Mouse (Mus musculus): ENCODE results near the gene Mars.

Gene Mars

DNA sequence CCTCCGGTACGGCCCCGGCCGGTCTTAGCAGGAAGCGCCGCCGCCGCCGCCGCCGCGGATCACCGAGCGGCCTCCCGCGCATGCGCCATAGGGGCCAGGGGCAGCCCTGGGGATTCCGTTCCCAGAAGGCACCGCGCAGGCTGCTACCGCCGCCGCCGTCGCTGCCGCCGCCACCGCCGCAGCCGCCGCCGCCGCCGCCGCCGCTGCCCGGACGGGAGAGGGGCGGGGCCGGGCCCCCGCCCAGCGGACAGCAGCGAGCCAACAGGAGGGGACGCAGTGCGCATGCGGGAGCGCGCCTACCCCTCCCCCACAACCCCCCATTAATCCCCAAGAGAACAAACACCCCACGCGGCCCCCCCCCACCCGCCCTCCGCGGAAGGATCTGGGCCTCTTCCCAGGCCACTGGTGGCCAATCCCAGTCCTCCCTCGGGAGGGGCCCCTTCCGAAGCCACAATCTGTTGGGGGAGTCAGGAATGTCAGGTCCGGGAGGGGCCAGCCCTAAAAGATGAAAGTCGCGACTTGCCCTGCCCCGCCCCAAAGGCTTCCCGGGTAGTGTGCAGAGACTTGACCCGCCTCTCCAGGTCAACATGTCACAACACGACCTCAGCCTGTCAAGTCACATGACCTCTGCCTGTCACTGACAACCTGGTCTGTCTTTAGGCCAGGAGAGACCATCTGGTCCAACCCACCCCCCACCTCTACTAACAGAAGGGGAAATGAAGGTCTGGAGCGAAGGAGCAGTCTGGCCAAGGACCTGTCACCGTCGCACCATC is 22.6 kb downstream of the Mars start, which contains the start of gene Mbd6:
Mbd6 (minus strand) TSS at position 219 of the 773 bp plus-strand sequence.
- in situ Hi-C loops (cut with MboI; ENCODE audit: unreplicated experiment in 2 of 2), result no loop called here

DNA sequence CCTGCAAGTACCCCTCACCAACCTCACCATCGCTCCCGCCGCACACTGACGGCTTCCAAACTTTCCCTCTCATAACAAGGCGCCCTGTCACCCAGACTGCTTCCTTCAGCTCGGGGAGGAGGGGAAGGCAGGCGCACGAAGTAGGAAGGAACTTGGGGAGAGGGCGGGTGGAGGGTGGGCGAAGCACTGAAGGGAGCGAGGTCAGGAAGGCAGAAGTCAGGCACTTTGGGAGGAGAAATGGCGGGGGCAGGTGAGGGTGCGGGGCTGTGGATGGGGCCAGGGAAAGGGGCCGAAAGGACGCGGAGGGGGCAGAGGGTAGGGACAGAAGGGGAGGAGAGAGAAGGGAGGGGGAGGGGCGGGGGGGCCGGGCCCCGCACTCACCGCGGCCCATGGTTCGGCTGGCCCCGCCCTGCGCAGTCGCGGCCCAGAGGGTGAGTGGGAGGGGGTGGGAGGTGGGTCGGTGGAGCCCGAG is 23.2 kb downstream of the Mars start:
- in situ Hi-C loops (cut with MboI; ENCODE audit: unreplicated experiment in 2 of 2), result no loop called here

DNA sequence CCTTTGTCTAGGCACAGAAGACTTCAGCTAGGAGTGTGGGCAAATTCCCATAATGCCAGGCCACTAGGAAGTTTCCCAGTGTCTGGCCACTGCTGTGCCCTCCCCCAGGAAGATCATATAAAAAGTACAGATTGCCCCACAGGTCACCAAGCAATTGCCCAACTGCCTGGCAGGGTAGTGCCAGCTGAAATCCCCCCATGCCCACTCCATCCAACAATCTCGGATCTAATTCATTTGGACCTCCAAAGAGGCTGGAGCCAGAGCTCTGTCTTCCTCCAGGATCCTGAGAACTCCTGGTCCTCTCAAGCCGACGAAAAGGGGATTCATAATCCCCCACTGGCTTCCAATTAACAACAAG is 23.7 kb downstream of the Mars start:
- in situ Hi-C loops (cut with MboI; ENCODE audit: unreplicated experiment in 2 of 2), result no loop called here

DNA sequence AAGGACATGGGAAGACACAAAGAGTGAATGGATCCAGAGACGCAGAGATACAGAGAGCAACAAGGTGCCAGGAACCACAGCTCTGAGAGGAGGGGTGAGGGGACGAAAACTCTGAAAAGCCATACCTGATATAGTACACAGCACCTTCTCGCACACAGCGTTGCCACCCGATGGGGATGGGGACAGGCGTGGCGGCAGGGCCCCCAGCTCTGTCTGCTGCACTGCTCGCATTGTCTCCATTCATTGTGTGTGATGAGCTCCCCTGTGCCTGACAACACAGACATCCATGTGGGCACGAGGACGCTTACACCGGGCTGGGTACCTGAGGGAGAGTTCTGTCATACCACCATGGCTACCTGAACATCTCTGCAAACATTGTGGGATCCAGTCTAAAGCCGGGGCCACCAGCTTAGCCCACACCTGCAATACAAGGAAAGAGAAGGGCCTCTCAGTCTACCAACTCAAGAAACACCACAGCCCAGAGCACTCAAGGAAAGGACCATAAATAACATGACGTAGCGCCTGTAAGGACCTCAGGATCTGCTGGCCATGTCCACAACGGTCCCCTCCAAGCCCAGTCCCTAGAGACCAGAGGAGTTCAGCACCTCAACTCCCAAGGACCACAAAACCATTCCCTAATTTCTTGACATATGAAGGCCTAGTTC is 24.2 kb downstream of the Mars start:
- in situ Hi-C loops (cut with MboI; ENCODE audit: unreplicated experiment in 2 of 2), result no loop called here

DNA sequence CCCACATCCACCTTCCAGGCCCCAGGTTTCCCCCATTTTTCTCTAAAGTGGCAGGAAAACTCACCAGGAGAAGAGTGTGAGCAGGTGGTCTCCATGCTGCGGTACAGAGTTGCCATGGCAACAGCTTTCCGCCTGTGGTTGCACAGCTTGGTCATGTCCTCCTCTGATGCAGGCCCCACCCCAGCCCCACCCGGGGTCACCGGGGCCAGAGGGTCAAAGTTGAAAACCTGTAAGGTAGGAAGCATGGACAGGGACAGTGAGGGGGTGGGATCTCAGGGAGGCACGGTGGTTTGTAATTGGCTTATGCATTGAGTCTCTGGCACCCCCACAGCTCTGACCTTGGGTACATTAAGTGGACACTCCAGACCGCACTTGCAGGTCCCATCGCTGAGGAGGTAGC is 24.9 kb downstream of the Mars start:
- in situ Hi-C loops (cut with MboI; ENCODE audit: unreplicated experiment in 2 of 2), result no loop called here

DNA sequence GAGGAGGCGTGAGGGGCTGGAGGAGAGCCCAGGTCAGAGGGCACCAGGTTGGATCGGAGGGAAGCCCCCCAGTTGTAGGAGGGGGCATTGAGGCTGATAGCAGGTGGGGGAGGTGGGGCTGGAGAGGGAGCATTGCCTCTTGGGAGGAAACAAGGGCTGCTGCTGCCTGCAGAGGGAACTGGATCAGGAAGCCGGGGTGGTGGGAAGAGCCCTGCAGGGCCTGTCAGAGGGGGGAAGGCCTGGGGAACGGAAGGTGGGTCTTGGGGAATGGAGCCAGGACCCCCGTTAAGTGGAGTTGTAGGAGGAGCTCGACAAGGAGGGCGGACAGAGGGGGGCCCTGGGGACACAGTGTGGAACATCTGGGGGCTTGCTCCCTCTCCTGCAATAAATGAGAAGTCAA is 25.4 kb downstream of the Mars start:
- in situ Hi-C loops (cut with MboI; ENCODE audit: unreplicated experiment in 2 of 2), result no loop called here

DNA sequence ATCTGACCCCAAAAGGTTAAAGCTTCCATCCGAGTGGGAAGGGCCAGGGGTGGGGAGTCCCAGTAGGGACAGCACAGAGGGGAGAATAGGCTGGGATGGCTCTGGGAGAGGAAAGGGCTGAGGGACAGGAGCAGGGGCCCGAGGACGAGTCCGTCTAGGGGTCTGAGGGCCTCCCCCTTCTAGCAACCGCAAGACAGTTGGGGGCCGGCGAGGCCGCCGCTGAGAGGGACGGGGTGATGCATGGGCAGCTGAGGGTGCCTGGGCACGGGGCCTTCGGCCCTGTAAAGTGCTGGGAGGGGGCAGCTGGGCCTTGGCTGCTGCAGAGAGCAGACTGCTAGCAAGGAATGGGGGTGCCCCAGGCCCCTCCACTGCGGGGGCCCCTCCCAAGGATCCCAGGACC is 25.9 kb downstream of the Mars start:
- in situ Hi-C loops (cut with MboI; ENCODE audit: unreplicated experiment in 2 of 2), result no loop called here

DNA sequence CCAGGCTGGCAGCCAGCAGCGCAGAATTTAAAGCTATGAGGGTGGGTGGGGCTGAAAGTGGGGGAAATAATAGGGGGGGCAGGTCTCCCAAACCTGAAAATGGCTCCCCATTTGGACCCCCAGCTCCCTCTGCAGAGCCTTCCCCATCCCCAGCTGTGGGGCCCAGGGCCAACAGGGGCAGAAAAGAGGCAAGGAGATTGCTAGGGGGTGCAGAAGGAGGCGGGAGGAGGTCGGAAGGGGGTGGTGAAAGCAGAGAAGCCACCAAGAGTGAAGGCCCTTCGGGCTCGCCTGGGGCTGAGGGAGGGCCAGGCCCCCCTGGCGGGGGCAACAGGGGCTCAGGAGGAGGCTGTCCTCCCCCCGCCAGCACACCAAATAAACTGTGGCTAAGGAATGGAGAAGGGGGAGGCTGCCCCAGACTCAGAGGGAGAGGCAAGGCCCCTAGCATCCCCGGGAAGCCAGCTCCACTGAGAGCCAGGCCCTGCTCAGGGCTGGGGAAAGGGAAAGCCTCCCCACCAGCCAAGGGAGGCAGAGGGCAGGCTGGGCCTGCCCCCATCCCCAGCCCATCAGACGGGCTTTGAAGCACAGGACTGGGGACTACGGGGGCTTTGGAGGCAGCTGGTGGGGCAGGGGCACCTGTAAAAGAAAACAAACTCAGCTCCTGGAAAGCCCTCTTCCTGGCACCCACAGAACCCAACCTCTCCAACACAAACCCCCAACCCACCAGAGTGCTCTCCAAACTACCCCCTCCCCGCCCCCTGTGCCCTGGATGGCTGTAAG is 26.7 kb downstream of the Mars start:
- in situ Hi-C loops (cut with MboI; ENCODE audit: unreplicated experiment in 2 of 2), result no loop called here

DNA sequence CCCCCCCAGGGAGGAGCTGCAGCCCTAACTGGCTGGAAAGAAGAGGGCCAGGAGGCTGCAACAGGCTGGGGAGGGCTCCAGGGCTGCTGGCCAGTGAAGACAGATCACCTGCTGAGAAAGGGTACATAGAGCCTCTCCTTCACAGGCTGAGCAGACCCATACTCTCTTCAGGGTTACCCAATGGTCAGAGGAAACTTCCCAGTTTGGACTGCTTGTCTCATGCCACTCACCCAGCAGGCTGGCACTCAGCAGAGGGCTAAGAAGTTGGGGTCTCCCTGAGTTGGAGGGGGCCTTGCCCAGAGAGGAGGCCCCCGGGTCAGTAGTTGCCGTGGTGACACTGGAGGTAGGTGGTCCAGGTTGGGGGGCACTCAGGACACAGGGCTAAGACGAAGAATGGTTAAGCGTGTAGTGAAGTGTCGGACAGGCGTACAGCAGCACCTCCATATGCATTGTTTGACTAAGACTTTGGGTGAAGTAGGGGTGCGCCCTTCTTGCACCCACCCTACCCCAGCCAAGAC is 27.4 kb downstream of the Mars start:
- in situ Hi-C loops (cut with MboI; ENCODE audit: unreplicated experiment in 2 of 2), result no loop called here

DNA sequence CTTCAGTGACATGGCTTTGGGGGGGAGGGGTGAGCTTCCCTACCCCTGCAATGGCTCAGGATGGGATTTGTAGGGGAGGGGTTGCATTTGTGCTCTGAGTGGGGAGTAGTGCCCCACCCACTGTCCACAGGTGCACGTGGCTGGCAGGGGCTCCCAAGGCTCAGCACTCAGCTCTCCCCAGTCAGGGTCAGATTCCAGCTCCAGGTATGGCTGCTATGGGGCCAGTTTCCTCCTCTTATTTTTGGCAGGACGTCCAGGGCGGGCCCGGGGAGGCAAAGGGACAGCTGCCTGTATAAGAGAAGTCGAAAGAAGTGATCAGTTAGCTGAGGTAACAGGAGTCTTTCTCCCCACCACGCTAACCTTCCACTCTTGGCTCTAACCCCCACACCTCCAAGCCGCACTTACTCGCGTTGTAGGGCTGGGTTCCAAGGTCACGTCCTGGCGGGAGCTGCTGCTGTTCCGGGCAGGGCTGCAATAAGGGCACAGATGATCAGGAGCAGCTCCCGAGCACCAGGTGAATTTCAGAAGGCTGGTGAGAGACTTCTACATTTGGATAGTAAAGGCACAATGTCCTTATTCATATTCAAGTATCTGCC is 28.9 kb downstream of the Mars start:
- in situ Hi-C loops (cut with MboI; ENCODE audit: unreplicated experiment in 2 of 2), result no loop called here

DNA sequence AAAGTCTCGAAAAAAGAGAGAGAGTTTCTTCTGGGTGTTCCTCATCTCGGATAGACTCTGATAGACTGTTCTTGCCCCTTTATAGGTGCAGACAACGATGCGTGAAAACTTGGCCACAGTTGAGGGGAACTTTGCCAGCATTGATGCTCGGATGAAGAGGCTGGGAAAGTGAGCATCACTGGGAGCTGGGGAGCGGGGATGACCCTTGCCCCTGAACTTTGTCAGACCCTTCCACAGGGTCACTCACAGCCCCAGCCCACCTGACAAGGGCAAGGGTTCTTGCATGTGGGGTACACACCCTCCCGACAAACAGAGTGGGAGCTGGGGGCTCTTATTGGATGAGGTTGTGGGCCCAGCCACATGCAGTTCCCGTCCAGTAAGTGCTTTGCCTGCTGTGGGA is 30.3 kb downstream of the Mars start:
- in situ Hi-C loops (cut with MboI; ENCODE audit: unreplicated experiment in 2 of 2), result no loop called here

DNA sequence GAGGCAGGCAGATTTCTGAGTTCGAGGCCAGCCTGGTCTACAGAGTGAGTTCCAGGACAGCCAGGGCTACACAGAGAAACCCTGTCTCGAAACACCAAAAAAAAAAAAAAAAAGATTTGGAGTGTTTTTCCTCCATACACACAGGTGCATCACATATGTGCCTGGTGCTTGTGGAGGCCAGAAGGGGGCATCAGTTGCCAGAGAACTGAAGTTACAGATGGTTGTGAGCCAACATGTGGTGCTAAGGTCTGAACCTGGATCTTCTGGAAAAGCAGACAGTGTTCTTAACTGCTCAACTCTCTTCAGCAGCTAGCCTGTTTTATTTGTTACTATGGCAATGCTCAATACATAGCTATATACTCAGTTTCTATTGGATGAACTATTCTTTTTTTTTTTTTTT is 31.9 kb downstream of the Mars start:
- in situ Hi-C loops (cut with MboI; ENCODE audit: unreplicated experiment in 2 of 2), result no loop called here

DNA sequence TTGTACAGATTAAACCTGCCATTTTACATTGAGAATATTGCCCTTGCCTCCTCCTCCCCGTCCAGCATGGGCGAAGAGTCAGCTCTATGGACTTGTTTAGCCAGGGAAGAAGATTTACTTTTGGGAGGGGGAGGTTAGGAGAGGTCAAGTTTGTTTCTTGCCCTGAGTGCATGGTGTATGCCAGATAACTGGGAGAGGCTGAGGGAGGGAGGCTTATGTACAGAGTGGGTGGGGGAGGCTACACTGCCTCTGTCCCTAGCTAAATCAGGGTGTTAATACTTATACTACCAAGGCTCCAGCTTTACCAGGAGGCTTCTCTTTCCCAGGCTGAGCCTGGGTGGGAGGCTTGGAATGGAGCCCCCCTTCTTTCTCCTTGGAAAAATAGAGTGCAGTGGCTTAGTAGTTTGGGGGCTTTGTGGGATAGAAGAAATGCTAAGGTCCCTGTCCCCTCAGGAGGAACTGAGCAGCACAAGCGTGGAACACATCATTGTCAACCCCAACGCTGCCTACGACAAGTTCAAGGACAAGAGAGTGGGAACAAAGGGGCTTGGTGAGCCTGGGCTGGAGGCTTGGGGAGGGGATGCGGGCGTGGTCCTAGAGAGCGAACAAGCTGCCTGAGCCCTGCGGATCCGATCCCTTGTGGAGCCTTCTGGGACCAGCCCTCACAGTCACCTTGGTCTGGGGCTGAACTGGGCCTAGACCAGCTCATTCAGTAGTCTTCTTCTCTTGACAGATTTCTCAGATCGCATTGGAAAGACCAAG is 37.1 kb downstream of the Mars start:
- in situ Hi-C loops (cut with MboI; ENCODE audit: unreplicated experiment in 2 of 2), result no loop called here

DNA sequence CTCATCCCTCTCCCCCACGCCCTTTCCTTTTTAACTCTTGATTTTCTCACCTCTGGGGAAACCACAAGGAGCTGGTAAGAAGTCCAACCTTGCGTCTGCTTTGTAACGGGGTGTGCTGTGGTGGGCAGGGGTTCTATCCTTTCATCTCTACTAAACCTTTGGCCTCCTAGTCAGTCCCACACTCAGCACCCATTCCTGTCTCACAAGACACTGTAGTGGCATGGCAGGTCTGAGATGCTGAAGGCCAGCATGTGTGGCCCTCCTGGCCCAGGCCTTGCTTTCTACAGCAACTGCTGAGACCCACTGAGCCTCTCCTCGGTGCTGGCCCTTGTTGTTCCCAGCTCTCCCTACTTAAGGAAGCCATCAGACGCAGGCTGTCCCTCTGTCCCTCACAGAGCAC is 39.2 kb downstream of the Mars start:
- in situ Hi-C loops (cut with MboI; ENCODE audit: unreplicated experiment in 2 of 2), result no loop called here

DNA sequence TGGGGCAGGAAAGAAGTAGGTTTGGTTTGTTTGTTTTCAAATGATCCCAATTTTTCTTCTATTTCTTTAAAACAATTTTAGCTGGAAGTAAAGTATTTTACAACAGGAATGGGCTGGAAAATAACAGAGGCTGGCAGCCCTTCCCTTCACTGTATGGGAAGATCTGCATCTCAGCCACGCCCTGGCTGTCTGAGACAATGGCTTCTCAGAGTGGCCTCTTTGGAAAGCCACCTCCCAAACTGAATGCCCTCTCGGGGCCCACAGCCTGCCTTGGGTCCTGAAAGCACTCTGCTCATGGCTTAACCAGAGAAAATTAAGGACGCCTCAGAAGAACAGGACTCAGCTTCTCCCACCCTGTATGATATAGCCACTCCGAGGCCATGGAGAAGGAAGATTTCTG is 41.7 kb downstream of the Mars start:
- in situ Hi-C loops (cut with MboI; ENCODE audit: unreplicated experiment in 2 of 2), result no loop called here

DNA sequence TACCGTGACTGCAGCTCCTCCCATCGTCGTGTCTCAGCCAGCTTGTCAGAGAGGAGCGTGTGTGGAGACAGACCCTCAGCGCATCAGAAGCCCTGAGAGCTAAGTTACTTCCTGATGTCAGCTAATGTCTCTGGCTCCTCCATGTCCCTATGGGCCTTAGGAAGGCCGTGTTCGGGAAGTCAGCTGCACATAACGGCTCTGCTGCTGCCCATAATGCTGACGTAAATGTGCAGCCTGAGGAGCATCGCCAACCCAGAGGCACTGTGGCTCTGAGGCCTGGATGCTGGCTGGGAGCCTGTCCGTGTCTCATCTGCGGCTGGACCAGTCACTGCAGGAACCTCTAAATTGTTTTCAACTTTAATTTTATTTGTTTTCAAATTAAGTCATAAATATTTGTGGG is 42.5 kb downstream of the Mars start:
- in situ Hi-C loops (cut with MboI; ENCODE audit: unreplicated experiment in 2 of 2), result no loop called here

DNA sequence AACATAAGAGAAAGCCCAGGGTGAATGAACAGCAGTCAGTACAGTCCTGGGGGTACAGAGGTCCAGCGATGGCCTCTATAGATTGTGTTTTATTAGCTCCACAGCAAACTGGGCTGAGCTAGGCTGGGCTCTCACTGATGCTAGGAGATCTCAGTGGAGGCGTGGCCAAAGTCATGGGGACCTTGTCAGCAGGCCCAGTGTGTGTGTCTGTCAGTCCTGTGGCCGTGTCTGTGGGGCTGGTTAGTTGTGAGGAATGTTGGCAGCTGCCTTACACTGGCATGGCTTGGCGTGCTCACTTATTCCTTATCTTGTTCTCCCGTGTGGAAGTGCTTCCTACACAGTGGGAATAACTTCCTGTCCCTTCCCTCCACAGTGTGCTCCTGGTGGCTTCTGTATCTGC is 43.2 kb downstream of the Mars start:
- in situ Hi-C loops (cut with MboI; ENCODE audit: unreplicated experiment in 2 of 2), result no loop called here

DNA sequence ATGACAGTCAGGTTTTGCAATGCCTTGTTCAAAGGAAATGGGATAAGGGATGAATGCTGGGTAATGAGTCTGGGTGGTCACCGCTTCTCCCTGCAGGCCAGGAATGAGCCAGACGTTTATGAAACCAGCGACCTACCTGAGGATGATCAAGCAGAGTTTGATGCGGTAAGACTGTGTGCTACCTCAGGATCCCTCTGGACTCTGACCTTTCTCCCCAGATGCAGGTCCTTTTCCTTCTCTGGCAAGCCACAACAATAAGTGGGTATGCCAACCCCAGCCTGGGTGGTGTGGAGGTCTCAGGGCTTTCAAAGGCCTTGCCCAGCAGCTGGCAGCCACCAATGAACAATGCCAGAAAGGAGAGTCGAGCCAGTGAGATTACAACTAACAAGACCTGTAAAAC is 44.3 kb downstream of the Mars start:
- in situ Hi-C loops (cut with MboI; ENCODE audit: unreplicated experiment in 2 of 2), result no loop called here

DNA sequence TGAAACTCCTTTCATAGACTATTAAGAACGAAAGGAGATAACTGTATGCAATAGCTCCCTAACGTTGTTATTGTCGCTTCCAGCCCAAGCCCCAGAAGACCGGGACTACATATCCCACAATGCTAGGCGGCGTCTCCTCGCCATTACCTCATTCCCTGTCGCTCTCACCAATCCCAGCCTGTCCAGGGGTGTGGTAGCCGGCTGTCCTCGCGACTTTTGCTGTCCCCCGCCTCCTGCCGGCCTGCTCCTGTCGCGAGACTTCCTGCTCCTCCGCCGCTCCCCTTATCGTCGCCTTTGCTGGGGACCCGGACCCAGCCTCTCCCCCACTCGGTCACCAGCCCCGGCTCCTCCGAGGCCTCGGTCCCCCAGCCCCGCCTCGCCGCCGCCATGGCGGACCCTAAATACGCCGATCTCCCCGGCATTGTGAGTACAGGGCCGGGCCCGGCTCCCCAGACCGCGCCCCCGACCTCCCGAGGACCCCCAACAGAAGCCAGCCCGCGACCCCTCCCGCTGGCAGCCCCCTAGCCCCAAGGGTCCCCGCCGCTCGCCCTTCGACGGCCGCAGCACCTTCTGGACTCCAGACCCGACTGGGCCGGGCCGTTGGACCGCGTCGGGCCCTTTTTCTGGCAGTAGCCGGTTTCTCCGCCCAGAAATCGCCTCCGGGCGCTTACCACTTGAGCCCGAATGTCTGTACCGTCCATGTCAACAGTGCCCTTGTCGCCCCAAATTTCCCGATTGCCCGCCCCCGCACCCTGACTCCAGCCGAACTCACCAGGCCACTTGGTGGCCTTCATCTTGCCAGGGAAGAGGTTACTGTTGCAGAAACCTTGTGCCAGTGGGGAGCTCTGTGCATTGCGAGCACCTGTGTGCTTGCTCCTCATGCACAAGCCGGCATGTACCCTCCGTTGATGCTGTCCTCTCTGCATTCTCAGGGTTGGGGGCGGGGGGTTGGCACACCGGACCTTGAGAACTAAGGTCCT is 45.2 kb downstream of the Mars start, which contains the start of gene Dctn2:
Dctn2 (plus strand) TSS at position 257 of the 980 bp plus-strand sequence.
- in situ Hi-C loops (cut with MboI; ENCODE audit: unreplicated experiment in 2 of 2), result no loop called here
